Mouse (Mus musculus) forebrain, embryonic 12.5 days (tissue): ENCODE measurements around the gene Asz1. TPM values are rescaled to one million over a fixed set of nuclear protein-coding genes. Genes with fewer than 3 reads are reported as not detected.

Source experiments
- ATAC-seq: fragments of 200-750 bp; cut with Nextera tagmentation; 2 replicates; pipeline ENCODE4 v1.8.0; 2017; ENCODE audit warnings: moderate TSS enrichment; ENCODE audit not compliant: low FRiP score
- H3K27ac ChIP-seq: fragments of 300-500 bp; sonication (generic); 2 replicates; pipeline ENCODE4 v1.5.1; 2016; ENCODE audit warnings: mild to moderate bottlenecking
- H3K27me3 ChIP-seq: fragments of 300-500 bp; sonication (generic); 2 replicates; pipeline ENCODE4 v1.6.1; 2016; ENCODE audit warnings: mild to moderate bottlenecking
- H3K36me3 ChIP-seq: fragments of 300-500 bp; sonication (generic); replicated peaks from 2 replicates; pipeline ENCODE4 v1.6.1; 2016; ENCODE audit warnings: mild to moderate bottlenecking
- H3K4me1 ChIP-seq: fragments of 300-500 bp; sonication (generic); 2 replicates; pipeline ENCODE4 v1.6.1; 2016
- H3K4me2 ChIP-seq: fragments of 300-500 bp; sonication (generic); 2 replicates; pipeline ENCODE4 v1.6.1; 2016; ENCODE audit warnings: mild to moderate bottlenecking, moderate library complexity
- H3K4me3 ChIP-seq: fragments of 300-500 bp; sonication (generic); replicated peaks from 2 replicates; pipeline ENCODE4 v1.5.1; 2016; ENCODE audit warnings: mild to moderate bottlenecking
- H3K9ac ChIP-seq: fragments of 300-500 bp; sonication (generic); 2 replicates; pipeline ENCODE4 v1.6.1; 2016; ENCODE audit warnings: mild to moderate bottlenecking
- H3K9me3 ChIP-seq: fragments of 300-500 bp; sonication (generic); 2 replicates; pipeline ENCODE4 v1.6.1; 2016
- WGBS: fragments of 180-500 bp; shearing (Covaris S2); methylation state at CpG from one replicate; pipeline ENCODE4 v1.1.7; 2016; 5-methylcytosine and 5-hydroxymethylcytosine counted together
- polyA plus RNA-seq: library from polyadenylated mRNA; unstranded; fragments of >200 nt; fragmentation: Nextera tagmentation; extraction: Ambion mirVana; gene quantifications from 2 replicates; pipeline ENCODE4 v1.2.1, GENCODE M21; 2016

Asz1 gene
- polyA plus RNA-seq, 1 experiment from 2014 or later, result not detected

DNA sequence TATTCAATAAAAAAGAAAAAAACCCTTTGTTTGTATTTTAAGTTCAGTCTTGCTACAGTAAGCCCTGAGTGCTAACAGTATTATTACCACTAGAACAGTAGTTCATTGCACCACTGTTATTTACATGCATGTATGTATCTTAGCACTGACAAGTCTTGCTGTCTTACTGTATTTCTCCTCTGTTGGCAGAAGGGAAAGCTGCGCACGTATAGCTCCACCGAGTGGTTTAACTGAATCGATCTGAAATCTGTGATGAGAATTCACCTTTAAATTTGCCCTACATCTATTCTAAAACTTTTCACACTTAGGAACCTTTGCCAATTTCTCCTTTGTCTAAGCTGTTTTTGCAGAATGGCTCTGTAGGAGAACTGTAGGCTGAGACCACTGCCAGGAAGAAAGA, 64.6 kb downstream of the Asz1 start:
- Histone ChIP-seq H3K9me3 (no peaks in the 10 kb centered on the region), H3K36me3 (no peaks in the 10 kb centered on the region), H3K4me2 (no peak overlapping the region), H3K9ac (no peak overlapping the region), H3K27me3 (no peaks in the 10 kb centered on the region), H3K4me3 (no peak overlapping the region), H3K27ac (no peak overlapping the region), H3K4me1 (no peaks in the 10 kb centered on the region)
- no peak for ATAC-seq
- 89% methylated on average over 4 of the region's 4 CpGs for WGBS

DNA sequence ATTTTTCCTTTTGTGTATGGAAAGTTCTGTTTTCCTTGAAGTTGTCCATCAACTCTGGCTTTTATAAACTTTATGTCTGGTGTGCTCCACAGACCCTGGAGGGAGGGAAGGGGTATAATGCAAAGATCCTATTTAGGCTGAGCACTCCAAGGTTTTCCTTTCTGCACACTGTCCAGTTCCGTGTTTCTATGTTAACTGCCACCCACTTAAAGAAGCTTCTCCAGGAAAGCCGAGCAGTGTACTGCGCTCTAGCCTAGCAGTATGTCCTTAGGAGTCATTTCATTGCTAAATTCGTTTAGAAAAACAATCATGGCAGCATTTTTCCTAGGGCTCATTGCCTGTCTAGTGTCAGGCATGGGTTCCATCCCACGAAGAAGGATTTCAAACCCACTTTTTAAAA, 65.7 kb downstream of the Asz1 start:
- Histone ChIP-seq H3K36me3 (no peaks in the 10 kb centered on the region), H3K27me3 (no peaks in the 10 kb centered on the region), H3K4me3 (no peak overlapping the region), H3K9me3 (no peaks in the 10 kb centered on the region), H3K4me2 (no peak overlapping the region), H3K4me1 (no peaks in the 10 kb centered on the region), H3K9ac (no peak overlapping the region), H3K27ac (no peak overlapping the region)
- no peak for ATAC-seq
- 80% methylated on average over 5 of the region's 5 CpGs for WGBS

GRCm38 (mm10) chr6:18032271-18032670, 76.6 kb downstream of the Asz1 start:
- Histone ChIP-seq H3K36me3 (no peaks in the 10 kb centered on the region), H3K4me2 (peak overlapping the region; percentile 71), H3K9ac (no peak overlapping the region), H3K4me3 (peak overlapping the region; percentile 38), H3K4me1 (peaks cover 25% of the 10 kb centered on the region), H3K27me3 (peaks cover 51% of the 10 kb centered on the region), H3K9me3 (no peaks in the 10 kb centered on the region), H3K27ac (no peak overlapping the region)
- 17% methylated on average over 6 of the region's 6 CpGs for WGBS
- no peak for ATAC-seq

GRCm38 (mm10) chr6:18031509-18032010, 77.3 kb downstream of the Asz1 start:
- peaks cover 25% of the 10 kb centered on the region for H3K4me1 ChIP-seq
- peak overlapping the region; percentile 38 for H3K4me3 ChIP-seq
- no peaks in the 10 kb centered on the region for H3K9me3 ChIP-seq
- WGBS, result under 1% methylated on average over 29 of the region's 29 CpGs
- H3K4me2 ChIP-seq, result peak overlapping the region; percentile 71
- peak; percentile 65 for ATAC-seq
- peak overlapping the region; percentile 38; the same call in 1 of the 2 replicates for H3K9ac ChIP-seq
- no peaks in the 10 kb centered on the region for H3K36me3 ChIP-seq
- peaks cover 51% of the 10 kb centered on the region for H3K27me3 ChIP-seq
- H3K27ac ChIP-seq, result no peak overlapping the region

DNA sequence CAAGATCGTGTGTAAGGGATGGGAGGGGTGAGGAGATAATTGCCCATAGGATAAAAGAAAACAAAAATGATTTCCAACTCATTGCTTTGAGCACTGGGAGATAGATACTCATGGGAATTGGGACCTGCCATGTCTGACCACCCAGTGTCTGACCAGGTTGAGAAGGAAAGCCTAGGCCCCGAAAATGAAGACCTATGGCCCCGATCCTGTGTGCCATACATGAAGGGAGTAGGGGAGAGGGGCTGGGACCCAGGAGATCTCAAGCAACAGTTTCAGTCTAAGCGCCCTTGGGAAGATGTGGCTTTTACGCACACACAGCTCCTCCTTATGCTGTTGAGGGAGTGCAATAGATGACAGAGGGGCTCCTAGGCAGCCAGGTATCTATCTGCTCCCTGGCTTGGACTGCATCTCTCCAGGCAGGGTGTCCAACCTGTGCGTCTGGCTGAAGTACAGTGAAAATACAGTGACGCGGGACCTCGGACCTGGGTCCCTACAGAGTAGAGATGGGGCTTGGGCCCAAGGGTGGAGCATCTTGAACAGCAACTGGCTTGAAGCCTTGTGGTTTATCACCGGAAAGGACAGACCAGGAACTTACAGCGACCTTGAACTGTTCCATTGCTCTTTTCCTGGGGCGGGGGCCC, 77.9 kb downstream of the Asz1 start:
- no peak; the same call in 1 of the 2 replicates for ATAC-seq
- Histone ChIP-seq H3K9me3 (no peaks in the 10 kb centered on the region), H3K27ac (no peak overlapping the region), H3K4me1 (peaks cover 25% of the 10 kb centered on the region), H3K4me2 (peak overlapping the region; percentile 71), H3K27me3 (peaks cover 51% of the 10 kb centered on the region), H3K4me3 (peak overlapping the region; percentile 38), H3K36me3 (no peaks in the 10 kb centered on the region), H3K9ac (peak overlapping the region; percentile 38; the same call in 1 of the 2 replicates)
- WGBS, result 5% methylated on average over 12 of the region's 12 CpGs

DNA sequence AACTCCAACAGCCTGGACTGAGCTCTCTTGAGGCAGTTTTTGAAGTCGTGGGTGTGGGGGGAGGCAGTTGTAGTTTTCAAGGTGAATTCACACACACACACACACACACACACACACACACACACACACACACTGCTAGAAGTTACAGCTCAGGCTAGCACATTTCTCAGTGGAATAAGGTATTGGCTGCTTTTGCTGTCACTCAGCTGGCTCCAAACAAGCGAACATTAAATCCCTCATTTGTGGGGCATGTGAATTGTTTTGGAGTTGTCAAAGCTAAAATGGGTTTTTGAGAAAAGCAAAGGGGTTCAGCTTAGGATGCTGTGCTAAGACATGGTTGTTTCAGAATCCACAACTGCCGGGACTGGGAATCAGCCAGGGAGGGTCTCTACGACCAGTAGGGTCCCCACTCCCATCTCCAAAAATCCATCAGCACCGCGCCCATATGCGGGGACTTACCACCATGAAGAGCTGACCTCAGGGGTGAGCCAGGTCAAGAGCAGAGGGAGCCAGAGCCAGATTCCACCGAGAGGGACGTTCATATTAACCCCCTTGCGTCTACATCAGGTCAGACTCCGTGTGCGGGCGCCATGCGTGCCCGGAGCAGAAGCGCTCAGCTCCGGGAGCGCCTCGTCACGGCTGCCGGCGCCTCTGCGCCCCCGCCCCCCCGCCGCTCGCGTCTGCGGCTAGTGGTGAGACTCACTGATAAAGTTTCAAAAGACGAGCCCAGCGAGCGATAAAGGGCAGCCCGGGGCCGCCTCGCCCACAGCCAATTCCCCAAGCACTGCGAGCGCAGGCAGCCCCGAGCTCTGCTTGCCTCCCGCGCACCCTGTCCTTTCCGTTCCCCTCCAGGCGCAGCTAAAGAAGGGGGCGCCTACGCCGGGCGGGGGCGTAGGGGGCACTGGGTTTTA, 78.9 kb downstream of the Asz1 start, which contains the start of gene Wnt2:
TSS of gene Wnt2 (minus strand) at position 840 of the 911 bp plus-strand sequence.
- Histone ChIP-seq H3K27ac (no peak within 1 kb of the TSS), H3K27me3 (peaks cover 51% of the 10 kb centered on the region), H3K4me1 (peaks cover 25% of the 10 kb centered on the region), H3K9ac (peak within 1 kb of the TSS; percentile 38; the same call in 1 of the 2 replicates), H3K4me2 (peak within 1 kb of the TSS; percentile 71), H3K4me3 (peak within 1 kb of the TSS; percentile 38), H3K36me3 (no peaks in the 10 kb centered on the region), H3K9me3 (no peaks in the 10 kb centered on the region)
- WGBS, result under 1% methylated on average over 46 of the region's 47 CpGs
- ATAC-seq, result peak; percentile 22; the same call in 1 of the 2 replicates

GRCm38 (mm10) chr6:18024133-18024794, 84.6 kb downstream of the Asz1 start:
- no peaks in the 10 kb centered on the region for H3K9me3 ChIP-seq
- no peak overlapping the region for H3K4me2 ChIP-seq
- ATAC-seq, result no peak
- WGBS, result 87% methylated on average over 8 of the region's 8 CpGs
- H3K9ac ChIP-seq, result no peak overlapping the region
- H3K4me1 ChIP-seq, result no peaks in the 10 kb centered on the region
- no peak overlapping the region for H3K27ac ChIP-seq
- no peak overlapping the region for H3K4me3 ChIP-seq
- H3K36me3 ChIP-seq, result no peaks in the 10 kb centered on the region
- H3K27me3 ChIP-seq, result peaks cover 12% of the 10 kb centered on the region

DNA sequence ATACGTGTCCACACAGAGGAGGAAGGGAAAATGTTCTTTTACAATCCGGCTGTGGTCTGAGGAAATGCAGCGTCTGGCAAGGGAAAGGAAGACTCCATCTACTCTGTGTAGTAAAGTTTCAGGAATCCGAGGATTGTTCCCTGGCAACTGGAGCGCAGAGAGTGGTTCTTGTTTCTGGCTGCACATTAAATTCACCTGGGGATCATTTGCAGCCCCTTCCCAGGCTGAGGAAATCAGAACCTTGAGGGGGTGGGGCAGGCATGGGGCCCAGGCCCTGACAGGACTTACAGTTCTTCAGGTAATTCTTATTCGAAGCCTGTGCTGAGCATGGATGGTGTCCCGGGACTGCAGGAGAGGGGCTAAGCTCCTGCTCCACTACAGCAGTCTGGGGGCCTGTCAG, 95.5 kb downstream of the Asz1 start:
- 79% methylated on average over 7 of the region's 7 CpGs for WGBS
- Histone ChIP-seq H3K27ac (no peak overlapping the region), H3K9ac (no peak overlapping the region), H3K27me3 (no peaks in the 10 kb centered on the region), H3K4me2 (no peak overlapping the region), H3K36me3 (no peaks in the 10 kb centered on the region), H3K4me3 (no peak overlapping the region), H3K4me1 (no peaks in the 10 kb centered on the region), H3K9me3 (no peaks in the 10 kb centered on the region)
- ATAC-seq, result no peak

- H3K27ac ChIP-seq, result no peak overlapping the region
- no peaks in the 10 kb centered on the region for H3K4me1 ChIP-seq
- H3K27me3 ChIP-seq, result no peaks in the 10 kb centered on the region
- no peak overlapping the region for H3K9ac ChIP-seq
- no peaks in the 10 kb centered on the region for H3K9me3 ChIP-seq
- H3K4me3 ChIP-seq, result no peak overlapping the region
- no peaks in the 10 kb centered on the region for H3K36me3 ChIP-seq
- no peak overlapping the region for H3K4me2 ChIP-seq
- no peak for ATAC-seq
- WGBS, result 90% methylated on average over 3 of the region's 3 CpGs
Measured at GRCm38 (mm10) chr6:18007356-18007755, 101.5 kb downstream of the Asz1 start.

DNA sequence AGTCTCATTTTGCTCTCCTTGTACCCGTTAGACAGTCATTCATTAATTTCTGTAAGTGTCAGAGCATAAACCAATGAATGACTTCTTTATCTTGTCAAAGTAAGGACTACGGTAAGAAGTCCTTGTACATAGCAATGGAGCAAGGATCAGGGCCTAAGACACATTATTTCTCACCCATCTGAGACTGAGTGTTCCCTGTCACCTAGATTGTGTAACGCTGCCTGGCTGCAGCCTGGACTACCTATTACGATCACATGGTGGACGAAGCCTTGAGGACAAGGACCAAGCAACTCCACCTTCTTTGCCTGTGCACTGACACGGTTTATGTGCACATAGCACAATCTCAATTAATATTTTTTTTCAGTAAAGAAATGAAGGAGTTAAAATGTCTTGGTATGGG, 106.8 kb downstream of the Asz1 start:
- H3K9me3 ChIP-seq, result no peaks in the 10 kb centered on the region
- H3K36me3 ChIP-seq, result no peaks in the 10 kb centered on the region
- 90% methylated on average over 6 of the region's 6 CpGs for WGBS
- H3K4me1 ChIP-seq, result no peaks in the 10 kb centered on the region
- H3K27me3 ChIP-seq, result peaks cover 20% of the 10 kb centered on the region; the same call in 1 of the 2 replicates
- H3K27ac ChIP-seq, result no peak overlapping the region
- no peak overlapping the region for H3K9ac ChIP-seq
- no peak overlapping the region for H3K4me3 ChIP-seq
- no peak for ATAC-seq
- no peak overlapping the region for H3K4me2 ChIP-seq
